Mouse (Mus musculus): ENCODE measurements around the gene Vdr. TPM values are rescaled to one million over a fixed set of nuclear protein-coding genes. Genes with fewer than 3 reads are reported as not detected.

The Vdr gene
- total RNA-seq, 2 experiments from 2014 or later: 0.40 to 2.8 TPM

DNA sequence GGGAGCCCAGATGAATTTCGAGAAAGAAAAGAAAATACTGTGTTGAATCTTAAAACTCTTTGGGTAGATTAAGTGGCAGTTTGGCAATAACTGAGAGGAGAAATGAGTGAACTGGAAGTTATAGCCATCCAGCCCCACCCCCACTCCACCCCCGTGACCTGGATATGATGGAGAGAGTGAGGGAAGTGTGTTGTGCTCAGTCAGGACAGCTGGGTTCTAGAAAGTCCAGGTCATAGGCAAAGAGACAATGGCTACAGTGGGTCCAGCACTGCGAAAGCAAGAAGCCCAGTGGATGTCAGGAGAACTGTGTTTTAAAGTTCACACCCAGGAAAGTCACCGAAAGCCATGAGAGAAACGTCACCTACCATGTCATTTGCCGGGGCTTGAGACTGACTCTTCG, 8.8 kb upstream of the Vdr start:
- DNase-seq: no peak

DNA sequence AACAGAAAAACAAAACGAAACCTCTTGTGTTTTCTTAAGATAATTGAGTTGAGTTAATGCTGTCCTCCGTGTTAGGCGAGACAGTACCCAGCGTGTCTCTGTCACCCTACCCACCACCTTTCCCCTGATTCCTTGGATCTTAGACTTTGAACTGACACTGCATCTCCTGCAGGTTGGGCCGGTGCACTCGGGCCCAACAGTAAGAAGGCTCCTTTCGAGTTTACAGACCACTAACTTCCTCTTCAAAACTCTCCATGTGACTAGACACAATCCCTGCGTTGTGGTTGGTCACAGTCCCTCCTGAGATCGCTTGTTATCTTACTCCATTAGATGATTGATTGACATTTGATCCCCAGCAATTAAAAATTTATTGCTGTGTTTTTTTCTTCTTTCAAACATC, 7.6 kb upstream of the Vdr start:
- no peak for DNase-seq

DNA sequence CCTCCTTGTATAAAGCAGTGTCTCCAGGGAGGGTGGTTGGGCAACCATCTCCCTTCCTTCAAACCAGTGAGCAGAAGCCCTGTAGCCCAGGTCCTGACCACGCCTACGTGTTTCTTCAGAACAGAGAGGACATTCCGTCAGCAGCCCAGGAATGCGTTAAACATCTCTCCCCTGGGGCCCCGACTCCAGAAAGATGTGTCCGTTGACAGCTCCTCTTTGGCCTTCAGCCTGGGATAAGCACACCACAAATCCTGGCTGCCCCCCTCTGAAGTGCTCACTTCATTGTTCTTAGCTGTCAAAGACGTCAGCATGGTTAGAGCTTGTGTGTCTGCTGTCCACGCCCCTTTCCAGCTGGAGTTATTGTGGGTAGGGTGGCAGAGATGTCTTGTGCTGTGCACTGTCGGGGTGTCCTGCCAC, 3.9 kb upstream of the Vdr start:
- DNase-seq: no peak

DNA sequence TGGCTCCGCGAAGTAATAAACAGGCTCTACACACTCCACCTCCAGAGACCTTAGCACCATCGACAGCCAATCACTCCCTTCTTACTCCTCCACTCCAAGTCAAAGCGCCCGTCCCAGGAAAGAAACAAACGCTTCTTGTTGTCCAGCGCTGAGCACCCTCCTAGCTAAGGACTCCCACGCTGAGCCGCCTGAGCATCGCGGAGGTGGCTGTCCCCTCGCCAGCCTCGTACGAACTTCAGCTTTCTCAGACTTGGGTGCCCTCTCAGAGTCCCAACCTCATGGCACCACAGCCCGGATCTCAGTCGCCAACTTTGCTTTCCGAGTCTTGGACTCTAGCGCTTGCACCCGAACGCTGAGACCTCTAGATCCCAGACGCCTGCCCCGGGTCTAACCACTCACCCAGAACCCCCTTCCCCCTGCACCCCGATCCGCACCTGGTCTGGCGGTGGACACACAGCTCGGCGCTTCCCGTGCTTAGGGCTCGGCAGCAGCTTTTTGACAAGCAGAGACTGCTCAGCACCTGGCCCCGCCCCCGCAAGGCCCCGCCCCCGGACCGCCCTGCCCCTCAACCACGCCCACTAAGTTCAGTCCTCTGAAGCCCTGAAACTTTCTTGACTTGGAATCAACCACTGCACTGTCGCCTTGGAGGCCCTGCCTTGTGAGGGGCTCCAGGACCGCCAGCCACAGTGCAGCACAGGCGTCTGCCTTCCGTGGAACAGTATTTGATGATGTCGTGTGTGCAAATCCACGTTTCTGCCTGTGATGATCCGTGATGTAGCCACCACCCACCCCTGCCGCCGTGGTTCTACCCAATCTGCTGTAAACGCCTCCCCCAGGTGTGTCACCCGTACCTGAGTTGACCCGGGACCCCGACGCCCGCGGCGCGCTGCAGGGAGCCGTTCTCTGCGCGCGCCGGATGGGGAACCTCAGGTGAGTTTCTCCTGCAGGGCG, 2.4 kb downstream of the Vdr start:
- peak; percentile 55 for DNase-seq

DNA sequence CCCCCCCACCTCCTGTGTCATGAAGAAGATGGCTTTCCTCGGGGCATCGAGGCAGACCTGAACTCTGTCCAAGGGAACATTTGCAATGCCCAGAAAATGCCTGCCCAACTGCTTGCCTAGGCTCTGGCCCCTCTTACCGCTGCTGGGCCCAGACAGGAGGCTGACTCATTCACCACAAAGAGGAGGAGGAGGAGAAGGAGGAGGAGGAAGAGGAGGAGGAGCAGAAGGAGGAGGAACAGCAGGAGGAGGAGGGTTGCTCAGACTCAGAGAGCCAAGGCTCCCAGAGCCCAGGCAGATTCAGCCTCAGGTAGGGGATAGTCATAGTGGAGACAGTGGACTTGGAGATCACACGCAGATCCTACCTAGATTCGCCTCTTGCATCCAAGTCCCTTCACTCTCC, 3.2 kb downstream of the Vdr start:
- no peak for DNase-seq

DNA sequence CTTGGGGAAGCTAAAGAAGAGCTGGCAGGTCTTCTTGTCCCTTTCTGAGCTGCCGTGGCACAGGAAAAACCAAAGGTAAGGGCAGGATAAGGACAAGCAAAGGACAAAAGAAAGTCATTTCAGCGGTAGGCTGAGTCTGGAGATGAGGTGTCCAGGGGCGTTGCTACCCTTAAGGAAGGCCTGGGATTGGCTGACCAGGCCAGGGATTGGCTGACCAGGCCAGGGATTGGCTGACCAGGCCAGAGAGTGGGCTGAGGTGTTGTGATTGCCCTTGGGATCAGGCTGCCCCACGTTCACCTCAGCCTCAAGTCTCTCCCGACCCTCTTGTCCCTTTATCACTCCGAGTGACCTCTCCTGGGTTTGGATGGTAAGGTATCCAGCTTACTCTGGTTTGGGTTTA, 5.1 kb downstream of the Vdr start:
- DNase-seq: no peak

DNA sequence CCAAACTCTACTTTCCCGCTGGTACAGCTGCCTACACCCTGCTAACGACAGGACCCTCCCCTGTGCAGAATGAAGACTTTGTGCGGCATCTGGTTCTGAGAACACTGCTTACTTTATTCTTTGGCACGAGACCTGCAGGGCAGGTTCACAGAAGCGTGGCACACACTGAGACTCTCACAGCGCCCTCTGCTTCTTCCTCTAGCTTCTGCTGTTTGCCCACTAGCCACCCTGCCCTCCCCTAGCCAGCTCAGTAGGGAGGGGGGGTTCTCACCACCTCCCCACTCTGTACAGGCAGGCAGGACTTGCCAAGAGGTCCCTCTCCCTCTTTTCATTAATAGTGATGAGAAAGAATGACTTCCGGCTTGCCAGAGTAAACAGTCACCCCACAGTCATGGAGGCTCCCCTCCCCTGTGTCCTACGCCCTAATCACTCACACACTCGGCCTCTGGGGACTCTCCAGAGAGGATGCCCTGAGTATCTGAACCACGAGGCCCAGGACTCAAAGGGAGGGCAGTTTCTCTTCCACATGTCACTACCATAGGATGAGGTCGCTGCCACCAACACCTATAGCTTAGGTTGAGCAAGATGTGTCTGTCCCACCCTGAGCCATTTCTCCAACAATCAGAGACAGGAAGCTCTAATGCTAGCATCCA, 6.0 kb downstream of the Vdr start:
- no peak for DNase-seq

DNA sequence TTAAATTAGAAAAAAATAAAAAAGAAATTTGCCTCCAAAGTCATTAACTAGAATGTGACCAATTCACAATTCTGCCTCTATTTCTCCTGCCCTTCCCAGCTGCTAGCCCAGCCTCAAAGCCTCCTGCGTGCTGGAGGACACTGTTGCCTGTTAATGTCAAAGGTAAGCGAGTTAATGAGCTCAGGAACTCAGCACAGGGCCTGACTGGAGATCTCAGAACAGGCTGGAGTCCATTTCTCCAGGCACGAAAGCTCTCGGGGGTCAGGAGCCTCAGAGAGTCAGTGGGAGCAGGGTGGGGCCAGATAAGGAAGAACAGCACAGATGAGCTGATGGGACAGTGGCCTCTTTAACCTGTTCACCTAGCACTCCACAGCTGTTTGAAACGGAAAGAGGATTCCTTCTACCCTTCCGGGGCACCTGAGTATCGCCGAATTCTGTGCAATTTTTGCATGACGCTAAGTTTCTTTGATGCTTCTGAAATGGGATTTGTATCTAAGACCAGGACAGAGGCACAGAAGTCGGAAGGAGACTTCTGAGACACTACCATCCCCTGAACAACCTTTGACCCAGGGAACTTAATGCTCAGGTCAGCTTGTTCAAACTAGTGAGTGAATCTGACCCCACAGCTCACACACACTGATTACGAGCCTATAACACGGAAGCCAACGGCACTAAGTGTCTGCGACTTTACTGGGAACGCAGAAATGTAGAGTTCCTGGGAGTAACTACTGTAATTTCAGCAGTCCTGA, 7.0 kb downstream of the Vdr start:
- no peak for DNase-seq

DNA sequence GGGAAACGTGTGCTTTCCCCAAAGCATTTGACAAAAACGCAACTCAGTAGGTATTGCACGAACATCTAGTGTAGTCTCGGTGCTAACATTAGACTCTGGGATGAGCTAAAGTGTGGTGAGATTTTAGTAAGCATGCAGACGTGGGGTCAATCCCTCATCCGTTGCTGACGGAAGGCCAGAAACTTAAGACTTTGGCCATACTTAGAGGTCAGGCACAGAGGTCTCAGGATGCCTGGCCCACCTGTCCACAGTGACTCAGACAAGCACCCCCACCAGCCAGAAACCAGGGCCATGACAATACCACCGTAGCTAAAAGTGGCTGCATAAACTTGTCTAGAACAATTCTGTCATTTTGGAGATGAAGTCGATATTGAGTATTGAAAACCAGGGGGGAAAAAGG, 9.4 kb downstream of the Vdr start:
- DNase-seq: no peak

DNA sequence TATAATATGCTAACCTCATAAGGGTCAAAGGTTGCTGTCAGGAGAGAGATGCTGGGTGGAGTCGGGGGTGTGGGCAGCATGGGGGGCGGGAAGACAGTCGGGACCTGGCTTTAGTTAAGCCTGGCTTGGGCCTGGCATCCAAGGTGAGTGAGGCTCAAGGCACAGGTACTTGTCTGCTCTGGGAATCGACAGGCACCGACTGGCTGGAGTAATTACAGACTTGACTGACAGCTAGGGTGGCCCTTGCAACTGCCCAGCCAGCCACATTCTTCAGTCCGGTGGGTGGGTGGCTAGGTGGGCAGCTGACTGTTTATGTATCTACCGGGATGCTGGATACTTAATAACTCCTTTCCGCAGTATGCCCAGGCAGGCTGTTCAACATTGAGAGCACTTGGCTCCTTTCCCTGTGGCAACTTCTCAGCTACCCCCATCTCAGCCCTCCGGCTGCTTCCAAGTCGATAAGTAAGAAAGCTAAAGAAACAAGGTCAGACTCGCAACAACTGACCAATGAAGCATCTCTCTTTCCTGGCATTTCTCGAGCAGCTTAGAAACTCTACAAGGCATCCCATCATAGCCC, 10.0 kb downstream of the Vdr start:
- DNase-seq: no peak

DNA sequence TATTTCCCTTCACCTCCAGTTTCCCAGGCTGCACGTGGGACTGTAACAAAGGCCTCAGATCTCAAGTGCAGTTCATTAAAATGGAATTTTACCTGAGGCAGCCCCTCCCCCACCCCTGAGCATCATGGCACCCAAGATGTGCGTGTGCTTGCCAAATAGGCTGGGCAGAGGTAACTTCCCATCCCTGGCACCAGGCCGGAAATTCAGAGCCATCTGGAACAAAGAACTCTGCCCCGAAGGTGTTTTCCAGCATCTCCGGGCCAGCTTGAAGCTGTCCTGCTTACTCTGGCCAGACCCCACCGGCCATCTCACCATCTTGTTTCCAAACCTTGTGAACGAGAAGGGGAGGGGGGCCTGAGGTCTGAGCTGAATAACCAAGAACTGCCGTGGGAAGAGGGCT, 10.7 kb downstream of the Vdr start:
- DNase-seq: no peak

DNA sequence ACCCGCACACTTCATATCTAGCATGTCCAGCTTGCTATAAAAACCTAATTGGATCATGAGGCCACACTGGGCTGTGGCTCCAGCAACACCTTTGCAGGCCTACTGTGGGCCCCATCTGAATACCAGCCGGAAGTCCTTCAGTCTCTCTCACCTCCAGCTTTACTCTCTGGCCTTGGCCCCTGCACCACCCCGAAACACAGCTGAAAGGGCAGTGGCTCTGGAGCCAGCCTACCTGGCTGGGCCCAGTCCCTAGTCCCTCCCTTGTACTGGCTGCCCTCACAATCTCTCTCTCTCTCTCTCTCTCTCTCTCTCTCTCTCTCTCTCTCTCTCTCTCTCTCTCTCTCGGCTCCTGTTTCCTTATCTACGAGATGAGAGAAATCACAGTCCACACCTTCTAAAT, 11.6 kb downstream of the Vdr start:
- no peak for DNase-seq

DNA sequence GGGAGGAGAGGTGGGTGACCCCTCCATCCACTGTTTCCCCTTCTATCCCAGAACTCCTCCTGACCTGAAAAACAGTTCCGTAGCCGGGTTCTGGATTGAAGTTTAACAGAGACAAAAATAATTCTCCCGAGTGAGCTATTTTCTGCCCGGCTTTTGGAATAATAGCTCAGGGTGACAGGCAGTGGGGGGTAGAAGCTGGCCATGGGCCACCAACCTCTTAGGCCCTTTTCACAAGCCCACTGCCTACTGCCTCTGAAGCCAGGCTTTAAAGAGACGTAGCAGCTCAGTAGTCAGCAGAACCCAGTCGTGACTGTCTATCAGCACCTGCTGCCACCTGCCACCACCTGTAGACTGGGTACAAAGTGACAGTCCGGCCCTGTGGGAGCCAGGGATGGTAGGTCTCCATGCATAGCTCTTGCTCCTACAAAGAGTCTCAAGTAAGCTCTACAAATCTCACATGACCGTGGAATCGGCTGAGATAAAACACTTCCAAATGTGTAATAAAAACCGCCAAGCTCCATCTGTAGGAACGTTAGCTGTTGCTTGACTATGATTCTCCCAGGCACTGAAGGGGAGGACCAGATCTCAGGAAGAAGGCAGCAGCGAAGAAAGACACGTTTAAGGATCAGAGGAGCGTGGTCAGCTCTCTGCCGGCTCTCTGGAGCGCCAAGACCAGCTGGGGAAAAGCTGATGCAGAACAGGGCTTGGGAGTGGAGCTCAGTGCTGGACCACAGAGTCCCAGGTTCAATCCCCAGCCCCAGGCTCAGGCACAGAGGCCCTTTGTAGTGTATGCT, 13.4 kb downstream of the Vdr start:
- DNase-seq: no peak

DNA sequence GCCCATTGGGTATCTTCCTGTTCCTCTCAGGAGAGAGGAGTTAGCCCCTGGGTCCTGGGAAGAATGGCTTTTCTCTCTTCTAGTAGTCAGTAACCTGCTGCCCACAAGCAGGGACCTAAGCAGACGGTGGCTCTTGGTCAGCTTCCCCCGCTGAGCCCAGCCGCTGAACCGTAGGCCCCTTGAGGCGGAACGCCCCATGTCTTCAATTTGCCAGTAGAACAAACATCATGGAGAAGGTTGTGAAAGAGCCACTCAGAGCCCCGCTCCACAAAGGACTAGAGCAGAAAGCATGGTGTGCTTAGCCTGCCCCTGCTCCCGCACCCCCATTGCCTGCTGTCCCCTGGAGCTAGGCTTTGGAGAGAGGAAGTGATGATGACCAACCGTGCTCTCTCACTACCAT, 14.1 kb downstream of the Vdr start:
- DNase-seq: no peak

DNA sequence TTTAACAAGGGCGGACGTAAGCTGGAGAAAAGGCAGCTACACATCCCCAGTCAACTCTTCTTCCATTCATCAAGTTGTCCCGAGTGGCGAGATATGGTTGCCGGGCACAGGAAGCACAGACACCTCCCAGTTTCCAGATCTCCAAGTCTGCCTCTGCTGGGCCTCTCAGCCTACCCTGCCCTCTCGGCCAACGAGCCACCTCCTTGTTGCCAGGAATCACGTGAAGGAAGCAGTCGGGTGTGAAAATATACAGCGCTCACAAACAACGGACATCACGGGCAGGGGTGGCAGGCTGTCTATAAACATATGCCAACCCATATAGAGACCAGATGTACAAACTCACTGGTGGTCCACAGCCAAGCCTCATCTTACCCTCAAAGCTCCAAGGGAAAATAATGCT, 14.6 kb downstream of the Vdr start:
- DNase-seq: no peak

DNA sequence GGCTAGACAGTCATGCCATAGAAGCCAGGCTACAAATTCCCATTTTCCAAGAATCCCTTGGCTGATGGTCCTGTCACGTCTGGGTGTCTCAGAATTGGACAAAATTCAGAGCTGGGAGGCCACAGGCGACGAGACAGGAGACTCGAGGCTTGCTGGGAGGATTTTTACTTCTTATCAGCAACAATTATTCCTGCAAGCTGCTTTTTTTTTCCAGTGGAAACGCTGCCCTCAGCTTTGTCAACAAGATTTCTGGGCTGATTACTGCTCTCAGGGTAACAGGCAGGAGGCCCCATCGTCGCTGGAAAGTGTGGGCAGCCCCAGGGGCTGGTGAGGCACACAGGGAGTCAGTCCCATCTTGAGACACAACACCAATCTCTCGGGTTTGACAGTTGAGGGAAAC, 17.9 kb downstream of the Vdr start:
- no peak for DNase-seq

DNA sequence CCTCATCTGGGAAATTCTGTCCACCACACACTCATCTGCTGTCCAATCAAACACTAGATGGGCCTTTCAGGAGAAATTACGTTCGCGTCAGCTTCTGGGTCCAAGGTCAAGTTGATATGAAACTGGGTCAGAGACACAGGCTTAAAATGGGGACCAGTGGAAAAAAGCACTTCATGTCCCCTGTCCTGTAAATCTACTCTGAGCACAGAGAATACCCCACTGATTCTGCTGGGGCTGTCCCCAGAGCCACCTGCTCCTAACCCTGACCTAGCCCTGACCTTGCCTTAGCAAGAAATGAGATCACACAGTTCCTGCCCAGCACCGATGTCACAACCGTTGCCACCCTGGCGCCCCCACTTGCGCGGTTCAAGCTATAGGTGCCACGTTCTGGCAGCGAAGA, 20.0 kb downstream of the Vdr start:
- DNase-seq: no peak

DNA sequence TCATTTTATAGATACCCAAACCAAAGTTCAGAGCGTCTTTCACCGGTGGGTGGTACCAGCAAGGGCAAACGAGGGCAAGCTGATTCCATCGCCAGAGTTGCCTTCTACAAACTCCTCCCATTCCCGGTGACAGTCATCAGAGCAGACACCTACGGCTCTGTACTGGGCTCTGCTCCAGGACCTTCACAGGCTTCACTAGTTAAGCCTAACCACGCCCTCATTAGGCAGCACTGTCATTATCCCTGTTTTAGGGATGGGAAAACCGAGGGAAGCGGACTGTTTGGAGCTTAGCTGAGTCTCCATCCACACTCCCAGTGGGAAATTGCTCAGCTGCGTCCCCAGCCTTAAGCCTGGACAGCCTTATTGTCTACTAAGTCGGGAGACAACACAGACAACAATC, 20.4 kb downstream of the Vdr start:
- DNase-seq: no peak

DNA sequence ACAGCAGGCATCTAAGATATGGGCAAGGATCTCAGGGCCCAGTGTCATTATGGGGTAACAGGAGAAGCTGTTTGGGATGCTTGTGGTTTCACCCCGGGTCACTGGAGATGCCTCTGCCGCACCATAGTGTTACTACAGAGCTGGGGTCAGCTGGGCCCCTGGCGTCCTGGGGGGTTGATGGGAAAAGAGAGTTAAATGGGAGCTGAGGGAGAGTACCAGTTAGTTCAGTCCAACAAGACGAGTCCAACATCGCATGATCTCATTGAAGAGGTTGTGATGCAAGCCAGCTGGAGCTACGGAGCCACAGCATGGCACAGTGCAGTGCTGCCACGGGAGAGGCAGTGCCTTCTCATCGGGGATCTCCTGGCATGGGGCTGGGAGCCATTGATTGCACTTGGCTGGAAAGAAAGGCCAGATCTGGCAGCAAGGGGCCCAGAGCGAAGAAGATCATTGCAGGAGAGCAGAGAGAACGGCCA, 22.9 kb downstream of the Vdr start:
- no peak for DNase-seq

DNA sequence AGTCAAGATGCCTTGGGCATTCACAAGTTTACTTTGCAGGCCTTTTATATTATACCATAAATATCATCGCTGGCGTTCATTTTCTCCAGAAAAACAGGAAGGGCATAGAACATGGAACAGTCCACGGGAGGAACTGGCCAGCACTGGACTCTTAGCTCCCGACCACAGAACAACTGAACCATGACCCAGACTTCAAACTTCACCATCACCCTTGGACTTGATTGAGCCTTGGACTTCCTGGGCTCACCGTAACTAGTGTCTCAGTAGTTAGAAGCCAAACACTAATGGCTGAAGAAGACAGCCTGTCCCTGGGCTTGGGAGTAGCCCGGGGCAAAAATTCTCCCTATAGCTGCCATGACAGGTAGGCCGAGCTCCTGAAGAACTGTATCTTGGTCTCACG, 29.0 kb downstream of the Vdr start:
- no peak for DNase-seq

DNA sequence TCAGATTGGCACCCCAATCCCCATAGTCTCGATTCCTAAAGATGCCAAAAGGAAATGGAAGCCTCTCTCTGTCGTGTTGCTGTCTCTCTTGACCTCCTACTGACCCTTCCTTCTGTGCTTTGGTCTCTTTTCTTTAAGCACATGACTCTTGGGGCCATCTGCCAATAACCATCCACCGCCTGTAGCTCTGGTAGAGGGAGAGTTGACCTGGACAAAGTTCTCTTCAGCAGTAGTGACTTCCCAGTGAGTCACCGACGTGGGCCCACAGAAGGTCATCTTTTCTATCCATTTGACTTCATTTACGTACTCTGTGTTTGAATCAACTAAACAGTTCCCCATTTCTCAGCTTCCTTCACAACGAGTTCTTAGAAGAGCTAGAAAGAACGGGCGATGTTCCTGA, 30.0 kb downstream of the Vdr start:
- DNase-seq: no peak
